Mouse (Mus musculus): ENCODE measurements around the gene Btn1a1. TPM values are rescaled to one million over a fixed set of nuclear protein-coding genes. Genes with fewer than 3 reads are reported as not detected.

Btn1a1 gene
- polyA plus RNA-seq, 1 experiment from 2014 or later = 0.06 TPM

- no peak for TF ChIP-seq CTCF (IDR thresholded peaks at IDR 0.05)
- in situ Hi-C loops (cut with MboI; ENCODE audit: low pct_unique_long_range_greater_than_20kb) = no loop called here
- POLR2A ChIA-PET = no interaction called here
- CTCF ChIA-PET = no interaction called here
- no peak for DNase-seq (ENCODE audit: low read depth, low spot score)
- ATAC-seq = no peak
- no peaks in the 10 kb centered on the region for H3K27me3 ChIP-seq
These were observed 34.9 kb upstream of the Btn1a1 start for GRCm38 (mm10) chr13:23500424-23501200.

GRCm38 (mm10) chr13:23499943-23500342 is 34.2 kb upstream of the Btn1a1 start:
- DNase-seq (ENCODE audit: low read depth, low spot score) (no peak), ATAC-seq (no peak)
- POLR2A ChIA-PET = no interaction called here
- CTCF ChIA-PET = no interaction called here
- in situ Hi-C loops (cut with MboI; ENCODE audit: low pct_unique_long_range_greater_than_20kb) = no loop called here
- no peak for TF ChIP-seq CTCF (IDR thresholded peaks at IDR 0.05)
- H3K27me3 ChIP-seq = no peaks in the 10 kb centered on the region

- ChIA-PET CTCF (no interaction called here), POLR2A (no interaction called here)
- ATAC-seq = no peak
- in situ Hi-C loops (cut with MboI; ENCODE audit: low pct_unique_long_range_greater_than_20kb) = no loop called here
- DNase-seq (ENCODE audit: low read depth, low spot score) = no peak
- no peak for TF ChIP-seq CTCF (IDR thresholded peaks at IDR 0.05)
- H3K27me3 ChIP-seq = no peaks in the 10 kb centered on the region
These were observed 33.0 kb upstream of the Btn1a1 start for GRCm38 (mm10) chr13:23498653-23499052.

GRCm38 (mm10) chr13:23497656-23498321 is 32.1 kb upstream of the Btn1a1 start:
- no peak for DNase-seq (ENCODE audit: low read depth, low spot score)
- ATAC-seq = no peak
- TF ChIP-seq CTCF (IDR thresholded peaks at IDR 0.05) = no peak
- POLR2A ChIA-PET = no interaction called here
- in situ Hi-C loops (cut with MboI; ENCODE audit: low pct_unique_long_range_greater_than_20kb) = no loop called here
- CTCF ChIA-PET = no interaction called here
- no peaks in the 10 kb centered on the region for H3K27me3 ChIP-seq

GRCm38 (mm10) chr13:23495526-23495925 is 29.8 kb upstream of the Btn1a1 start:
- no peak for TF ChIP-seq CTCF (IDR thresholded peaks at IDR 0.05)
- ChIA-PET CTCF (interaction anchor here (1.0 kb wide), 1 partner anchor 9 kb away, joined by 3 read pairs; no protein-coding TSS in a partner anchor), POLR2A (no interaction called here)
- no peak for ATAC-seq
- DNase-seq (ENCODE audit: low read depth, low spot score) = no peak
- H3K27me3 ChIP-seq = no peaks in the 10 kb centered on the region
- in situ Hi-C loops (cut with MboI; ENCODE audit: low pct_unique_long_range_greater_than_20kb) = no loop called here

- ChIA-PET POLR2A (no interaction called here), CTCF (no interaction called here)
- ATAC-seq (no peak), DNase-seq (ENCODE audit: low read depth, low spot score) (no peak)
- H3K27me3 ChIP-seq = peaks cover 3% of the 10 kb centered on the region
- in situ Hi-C loops (cut with MboI; ENCODE audit: low pct_unique_long_range_greater_than_20kb) = no loop called here
- TF ChIP-seq CTCF (IDR thresholded peaks at IDR 0.05) = no peak
These were observed 26.3 kb upstream of the Btn1a1 start for GRCm38 (mm10) chr13:23491990-23492389.

GRCm38 (mm10) chr13:23491263-23491662 is 25.6 kb upstream of the Btn1a1 start:
- peaks cover 3% of the 10 kb centered on the region for H3K27me3 ChIP-seq
- DNase-seq (ENCODE audit: low read depth, low spot score) = no peak
- ChIA-PET CTCF (no interaction called here), POLR2A (no interaction called here)
- in situ Hi-C loops (cut with MboI; ENCODE audit: low pct_unique_long_range_greater_than_20kb) = no loop called here
- no peak for ATAC-seq
- TF ChIP-seq CTCF (IDR thresholded peaks at IDR 0.05) = no peak

GRCm38 (mm10) chr13:23490863-23491262 is 25.2 kb upstream of the Btn1a1 start:
- DNase-seq (ENCODE audit: low read depth, low spot score) (no peak), ATAC-seq (no peak)
- TF ChIP-seq CTCF (IDR thresholded peaks at IDR 0.05) = no peak
- H3K27me3 ChIP-seq = peaks cover 3% of the 10 kb centered on the region
- POLR2A ChIA-PET = no interaction called here
- in situ Hi-C loops (cut with MboI; ENCODE audit: low pct_unique_long_range_greater_than_20kb) = no loop called here
- CTCF ChIA-PET = no interaction called here

- peaks cover 3% of the 10 kb centered on the region for H3K27me3 ChIP-seq
- in situ Hi-C loops (cut with MboI; ENCODE audit: low pct_unique_long_range_greater_than_20kb) = no loop called here
- ChIA-PET CTCF (no interaction called here), POLR2A (no interaction called here)
- ATAC-seq = peak; percentile 100
- DNase-seq (ENCODE audit: low read depth, low spot score) = peak; percentile 41
- no peak for TF ChIP-seq CTCF (IDR thresholded peaks at IDR 0.05)
These were observed 23.0 kb upstream of the Btn1a1 start, which contains the start of gene Btn2a2 for GRCm38 (mm10) chr13:23488400-23489322. Btn2a2 (minus strand) TSS chr13:23488857.

- no peak for TF ChIP-seq CTCF (IDR thresholded peaks at IDR 0.05)
- ChIA-PET CTCF (interaction anchor here (1.2 kb wide), 1 partner anchor 10 kb away, joined by 3 read pairs; no protein-coding TSS in a partner anchor), POLR2A (no interaction called here)
- no peak for DNase-seq (ENCODE audit: low read depth, low spot score)
- peaks cover 3% of the 10 kb centered on the region for H3K27me3 ChIP-seq
- no peak for ATAC-seq
- in situ Hi-C loops (cut with MboI; ENCODE audit: low pct_unique_long_range_greater_than_20kb) = no loop called here
These were observed 19.6 kb upstream of the Btn1a1 start for GRCm38 (mm10) chr13:23485271-23485670.
